Mouse (Mus musculus) hematopoietic stem cell, adult 5-6 weeks (primary cell): Measurements from ENCODE around the gene Mc3r. TPM values are rescaled to one million over a fixed set of nuclear protein-coding genes. Genes with fewer than 3 reads are reported as not detected.

ENCODE experiments used
- ATAC-seq, 2 experiments: fragments of 125-278 bp in 1 of 2; replicated peaks in 1 of 2; 2 replicates each; pipeline ENCODE4 v1.8.0; 2016 to 2017; ENCODE audit warnings: inconsistent platforms in 2 of 2, mild to moderate bottlenecking in 2 of 2, moderate number of reproducible peaks in 2 of 2, low read depth in 1 of 2, moderate TSS enrichment in 1 of 2; ENCODE audit not compliant: low FRiP score in 2 of 2, poor library complexity in 2 of 2, severe bottlenecking in 2 of 2, insufficient read depth in 1 of 2, low TSS enrichment in 1 of 2
- total RNA-seq: library from RNA; stranded (forward); fragments of 172-1452, 232-1000 nt; gene quantifications from 2 replicates; pipeline ENCODE4 v1.2.3, GENCODE M21; 2017

Mc3r gene
- total RNA-seq, 1 experiment from 2014 or later: not detected

DNA sequence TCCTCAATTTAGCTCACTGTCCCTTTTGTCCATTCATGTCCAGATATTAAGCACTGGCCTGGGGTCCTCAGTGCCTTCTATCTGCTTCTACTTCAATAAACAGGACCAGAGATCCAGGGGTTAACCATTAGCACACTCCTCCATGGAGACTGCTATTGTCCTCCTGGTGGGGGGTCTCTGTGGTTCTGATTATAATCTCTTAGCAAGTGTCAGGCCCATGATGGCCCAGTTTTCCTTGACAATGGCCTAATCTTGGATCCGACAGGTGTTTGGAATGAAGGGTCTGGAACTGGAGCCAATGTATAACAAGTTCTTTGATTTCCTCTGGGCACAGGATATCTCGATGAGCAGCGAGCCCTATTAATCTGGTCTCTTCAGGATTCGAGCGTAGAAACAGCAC, 10.1 kb upstream of the Mc3r start:
- ATAC-seq: no peak

- ATAC-seq: peak; percentile 27 to 39; a peak in 1 of 4 replicates
These were observed 7.3 kb upstream of the Mc3r start for GRCm38 (mm10) chr2:172241031-172241430.

DNA sequence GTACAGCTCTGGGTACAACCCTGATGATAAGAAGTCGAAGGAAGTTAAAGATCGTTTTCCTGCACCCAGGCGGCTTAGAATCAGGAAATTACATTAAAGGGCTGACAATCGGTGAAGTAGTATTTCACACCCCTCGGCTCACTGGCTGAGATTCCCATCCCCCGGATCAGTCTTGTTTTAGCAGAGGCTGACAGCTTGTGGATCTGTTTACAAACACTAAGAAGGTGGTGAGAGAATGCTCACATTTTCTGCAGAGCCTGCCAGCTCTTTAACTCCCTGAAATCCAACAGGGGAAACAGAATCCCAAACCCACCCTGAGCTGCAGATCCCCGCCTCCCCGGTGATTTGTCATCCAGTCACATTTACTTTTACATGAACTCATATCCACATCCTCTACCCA, 2.8 kb upstream of the Mc3r start:
- no peak for ATAC-seq

DNA sequence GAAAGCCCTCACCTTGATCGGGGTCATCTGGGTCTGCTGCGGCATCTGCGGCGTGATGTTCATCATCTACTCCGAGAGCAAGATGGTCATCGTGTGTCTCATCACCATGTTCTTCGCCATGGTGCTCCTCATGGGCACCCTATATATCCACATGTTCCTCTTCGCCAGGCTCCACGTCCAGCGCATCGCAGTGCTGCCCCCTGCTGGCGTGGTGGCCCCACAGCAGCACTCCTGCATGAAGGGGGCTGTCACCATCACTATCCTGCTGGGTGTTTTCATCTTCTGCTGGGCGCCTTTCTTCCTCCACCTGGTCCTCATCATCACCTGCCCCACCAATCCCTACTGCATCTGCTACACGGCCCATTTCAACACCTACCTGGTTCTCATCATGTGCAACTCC, 1.0 kb downstream of the Mc3r start:
- ATAC-seq: no peak

DNA sequence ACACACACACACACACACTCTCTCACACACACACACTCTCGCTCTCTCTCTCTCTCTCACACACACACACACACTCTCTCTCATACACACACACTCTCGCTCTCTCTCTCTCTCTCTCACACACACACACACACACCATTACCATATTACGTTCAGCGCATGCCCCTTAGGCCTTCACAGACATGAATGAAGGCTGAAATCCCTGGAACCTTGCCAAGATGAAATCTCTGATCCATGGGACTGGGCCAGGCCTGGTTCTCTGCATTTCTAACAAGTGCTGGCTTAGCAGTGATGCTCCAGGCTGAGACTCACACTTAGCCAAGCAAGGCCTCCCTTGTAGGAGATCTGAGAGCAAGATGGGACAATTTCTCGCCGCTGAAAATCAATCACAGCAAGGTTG, 8.1 kb downstream of the Mc3r start:
- ATAC-seq: no peak

DNA sequence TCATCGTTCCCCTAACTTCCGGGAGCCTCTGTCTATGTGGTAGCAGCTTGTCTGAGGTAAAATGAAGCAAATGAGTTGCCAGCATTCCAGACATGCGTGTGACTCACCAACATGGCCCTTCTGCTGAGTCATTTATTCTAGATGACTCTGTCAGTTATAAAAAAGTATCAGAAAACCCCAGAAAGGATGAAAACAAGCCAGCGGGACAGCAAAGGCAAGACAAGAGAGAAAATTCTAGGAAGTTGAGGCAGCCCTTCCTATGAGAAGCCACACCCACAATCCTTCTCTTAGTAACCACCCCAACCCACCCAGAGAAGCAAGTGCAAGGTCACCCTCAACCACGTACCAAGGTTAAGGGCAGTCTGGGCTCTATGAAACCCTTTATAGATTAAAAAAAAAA, 8.7 kb downstream of the Mc3r start:
- no peak for ATAC-seq

DNA sequence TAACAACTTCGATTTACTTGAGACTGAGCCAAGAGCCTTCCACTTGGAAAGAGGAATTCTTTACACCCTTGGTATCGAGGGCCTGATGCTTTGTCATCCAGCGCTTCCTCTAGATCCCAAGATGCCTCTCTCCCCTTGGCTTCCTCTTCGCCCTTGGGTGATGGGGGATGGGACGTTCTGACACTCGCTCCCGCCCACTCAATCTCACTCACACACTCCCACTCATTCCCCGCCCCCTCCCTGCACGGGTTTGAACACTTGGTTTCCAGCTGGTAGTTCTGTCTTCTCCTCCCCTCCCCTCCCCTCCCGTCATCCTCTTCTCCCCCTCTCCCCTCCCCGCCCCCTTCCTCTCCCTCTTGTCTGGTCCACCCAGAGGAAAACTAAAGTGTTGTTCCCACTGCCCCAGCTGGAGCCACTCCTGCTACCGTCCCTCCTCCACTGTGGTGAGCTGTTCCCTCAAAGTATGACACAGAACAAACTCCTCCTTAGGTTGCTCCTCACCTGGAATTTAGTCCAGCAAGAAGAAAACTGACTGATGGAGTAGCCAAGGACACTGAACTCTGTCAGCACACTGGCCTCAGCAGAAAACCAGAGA, 9.3 kb downstream of the Mc3r start:
- ATAC-seq: no peak

- ATAC-seq: no peak
These were observed 11.8 kb downstream of the Mc3r start for GRCm38 (mm10) chr2:172260064-172260463.

DNA sequence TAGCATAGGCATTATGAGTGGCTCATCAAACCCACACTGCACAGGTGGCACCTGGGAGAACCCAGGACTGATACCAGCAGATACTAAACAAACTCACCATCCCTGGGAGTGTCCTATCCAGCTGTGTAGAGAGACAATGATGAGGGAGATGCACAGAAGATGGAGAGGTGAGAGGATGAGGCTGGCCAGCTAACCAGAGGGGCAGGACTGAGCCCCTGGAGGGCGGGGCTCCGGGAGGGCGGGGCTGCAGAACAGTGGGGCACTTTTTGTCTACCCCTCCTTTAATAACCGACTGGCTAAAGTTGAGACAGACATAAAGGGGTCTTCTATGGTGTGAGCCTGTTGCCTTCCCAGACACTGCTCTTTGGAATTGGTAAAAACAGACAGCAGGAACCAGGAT, 13.1 kb downstream of the Mc3r start:
- ATAC-seq: no peak

- ATAC-seq: no peak
These were observed 14.9 kb downstream of the Mc3r start for GRCm38 (mm10) chr2:172263216-172263615.

- no peak for ATAC-seq
These were observed 21.6 kb downstream of the Mc3r start for GRCm38 (mm10) chr2:172269907-172270306.

DNA sequence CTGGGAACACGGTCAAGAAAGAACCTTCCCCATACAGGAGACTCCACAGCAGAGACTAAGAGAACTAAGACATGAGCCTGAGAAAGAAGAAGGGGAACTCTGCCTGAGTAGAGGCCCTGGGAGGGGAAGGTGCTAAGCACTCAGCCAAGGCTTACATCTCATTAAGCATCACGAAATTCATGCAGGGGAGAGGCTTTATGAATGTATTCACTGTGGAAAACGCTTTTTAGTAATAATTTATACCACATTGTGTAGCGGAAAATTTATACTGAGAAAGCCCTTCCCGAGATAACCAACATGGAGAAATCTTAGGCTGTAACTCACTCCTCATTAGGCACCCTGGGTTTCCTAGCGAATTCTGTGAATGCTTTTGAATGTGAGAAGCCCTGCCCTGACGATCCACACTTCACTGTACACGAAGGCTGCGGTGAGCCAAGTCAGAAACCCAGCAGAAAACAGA, 22.2 kb downstream of the Mc3r start:
- no peak for ATAC-seq

- no peak for ATAC-seq
These were observed 22.8 kb downstream of the Mc3r start for GRCm38 (mm10) chr2:172270974-172271697.

GRCm38 (mm10) chr2:172274662-172275061, 26.4 kb downstream of the Mc3r start:
- ATAC-seq: no peak

- ATAC-seq: no peak
These were observed 27.9 kb downstream of the Mc3r start for GRCm38 (mm10) chr2:172276155-172276554.

DNA sequence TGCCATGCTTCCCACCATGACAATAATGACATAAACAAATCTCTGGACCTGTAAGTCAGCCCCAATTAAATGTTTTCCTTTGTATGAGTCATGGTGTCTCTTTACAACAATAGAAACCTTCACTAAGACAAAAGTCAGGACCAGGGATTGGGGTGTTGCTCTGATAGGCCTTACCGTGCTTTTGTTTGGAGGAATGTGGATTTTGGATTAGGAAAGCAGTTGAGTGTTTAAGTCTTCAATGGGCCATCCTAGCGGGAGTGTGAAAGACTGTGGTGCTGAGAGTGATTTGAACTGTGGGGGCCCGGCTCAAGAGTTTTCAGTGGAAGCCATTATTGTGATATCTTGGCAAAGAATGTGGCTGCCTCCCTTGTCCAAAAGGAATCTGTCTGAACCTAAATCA, 30.7 kb downstream of the Mc3r start:
- no peak for ATAC-seq

DNA sequence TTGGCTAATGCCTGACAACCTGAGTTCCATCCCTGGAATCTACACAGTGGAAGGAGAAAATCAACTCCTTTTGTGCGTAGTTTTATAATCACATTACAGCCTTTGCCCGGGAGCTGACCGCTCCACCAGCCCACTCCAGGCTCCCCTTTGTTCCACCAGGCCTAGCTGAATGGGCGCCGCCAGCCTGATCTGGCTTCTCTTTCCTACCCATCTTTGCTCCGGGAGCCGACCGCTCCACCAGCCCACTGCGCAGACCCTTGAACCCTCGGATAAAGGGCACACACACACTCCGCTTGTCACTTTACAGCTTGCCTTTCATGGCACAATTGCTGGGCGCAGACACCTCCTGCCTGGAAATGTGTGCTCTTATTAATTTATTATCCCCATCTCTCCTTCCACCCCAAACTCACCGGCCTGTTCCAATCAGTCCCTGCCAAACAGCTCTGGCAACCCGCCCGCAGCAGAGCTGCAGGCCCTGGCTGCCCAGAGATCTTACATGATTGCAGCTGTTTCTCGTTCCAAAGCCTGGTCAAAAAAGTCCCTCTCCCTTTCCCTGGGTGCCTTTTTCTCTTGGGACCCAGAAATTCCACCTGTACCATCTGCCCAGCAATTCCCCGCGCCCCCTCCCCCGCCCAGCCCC, 33.9 kb downstream of the Mc3r start:
- ATAC-seq: no peak

DNA sequence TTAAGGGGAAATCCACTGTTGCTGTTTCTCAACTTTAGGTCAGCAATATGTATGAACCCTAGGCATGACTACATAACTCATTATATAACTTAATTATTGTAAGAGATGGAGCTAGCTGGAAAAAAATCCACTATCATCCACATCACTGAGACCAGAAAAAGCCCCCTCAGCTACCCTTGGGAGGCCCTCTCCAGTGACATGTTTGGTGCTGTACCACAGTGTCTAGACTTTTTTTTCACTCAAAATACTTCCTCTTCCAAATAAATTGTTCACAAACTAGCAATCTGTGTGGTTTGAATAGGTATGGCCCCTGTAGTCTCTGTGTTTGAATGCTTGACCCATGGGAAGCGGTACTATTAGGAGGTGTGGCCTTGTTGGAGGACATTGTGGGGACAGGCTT, 39.4 kb downstream of the Mc3r start:
- no peak for ATAC-seq

DNA sequence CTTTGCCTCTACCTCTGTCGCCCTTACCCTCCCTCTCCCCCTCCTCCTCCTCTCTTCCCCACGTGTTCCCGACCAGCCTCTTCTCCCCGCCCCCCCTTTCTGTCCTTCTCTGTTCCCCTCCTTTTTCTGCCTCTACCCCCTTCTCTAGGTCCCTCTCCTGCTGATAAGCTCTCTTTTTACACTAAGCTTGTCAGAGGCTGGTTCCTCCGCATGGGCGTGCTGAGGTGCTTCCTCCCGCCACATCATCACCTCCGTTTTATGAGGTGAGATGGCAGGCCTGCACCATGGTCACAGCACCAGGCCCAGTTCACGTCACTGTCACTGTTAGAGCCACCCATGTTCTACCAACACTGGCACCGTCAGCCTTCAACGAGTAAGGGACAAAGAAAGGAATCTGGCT, 40.7 kb downstream of the Mc3r start:
- ATAC-seq: no peak
